Mouse (Mus musculus): ENCODE results near the gene Ubac1. TPM values are rescaled to one million over a fixed set of nuclear protein-coding genes. Genes with fewer than 3 reads are reported as not detected.

Ubac1 gene
- total and polyA plus RNA-seq, 3 experiments, result 79.1 to 88.5 TPM; not detected in 1

GRCm38 (mm10) chr2:26034344-26035050 lies 12.9 kb upstream of the Ubac1 start:
- TF ChIP-seq ELF1 (IDR thresholded peaks at IDR 0.05; ENCODE audit: low read depth, low read length), result no peak
- TF ChIP-seq MAX (IDR thresholded peaks at IDR 0.05; ENCODE audit: low read length), result no peak
- no peak for TF ChIP-seq POLR2A (IDR thresholded peaks at IDR 0.05; ENCODE audit: control insufficient read depth in 1 of 2, insufficient read depth in 1 of 2, low read depth in 1 of 2, low read length in 2 of 2, poor library complexity in 1 of 2)
- TF ChIP-seq KAT2A (conservative IDR thresholded peaks at IDR 0.05; ENCODE audit: low read depth, low read length), result no peak
- TF ChIP-seq RAD21 (IDR thresholded peaks at IDR 0.05; ENCODE audit: low read depth, low read length), result no peak
- TF ChIP-seq ZNF384 (IDR thresholded peaks at IDR 0.05; ENCODE audit: low read depth, low read length), result no peak
- no peak for TF ChIP-seq NRF1 (IDR thresholded peaks at IDR 0.05; ENCODE audit: insufficient read depth, low read depth, low read length, poor library complexity, severe bottlenecking)
- no peak for TF ChIP-seq USF1 (IDR thresholded peaks at IDR 0.05; ENCODE audit: low read depth, low read length)
- no peak for TF ChIP-seq ETS1 (IDR thresholded peaks at IDR 0.05; ENCODE audit: low read depth, low read length)
- TF ChIP-seq TCF12 (IDR thresholded peaks at IDR 0.05; ENCODE audit: low read depth, low read length), result no peak
- TF ChIP-seq SMC3 (IDR thresholded peaks at IDR 0.05; ENCODE audit: low read depth, low read length), result no peak
- no peak for TF ChIP-seq TAL1 (IDR thresholded peaks at IDR 0.05; ENCODE audit: low read length)
- no peak for TF ChIP-seq POLR2AphosphoS2 (IDR thresholded peaks at IDR 0.05; ENCODE audit: low read length)
- no peak for DNase-seq (ENCODE audit: low read depth, low spot score)
- Histone ChIP-seq H3K36me3 (ENCODE audit: control insufficient read depth in 1 of 2, insufficient read depth in 2 of 2, low read length in 2 of 2) (no peaks in the 10 kb centered on the region), H3K27ac (ENCODE audit: control insufficient read depth, low read depth, low read length) (no peak overlapping the region), H3K9ac (ENCODE audit: control insufficient read depth, low read depth, low read length, poor library complexity, severe bottlenecking) (no peak overlapping the region), H3K4me1 (ENCODE audit: control insufficient read depth in 1 of 2, insufficient read depth in 2 of 2, low read length in 2 of 2) (no peaks in the 10 kb centered on the region), H3K9me3 (replicated peaks; ENCODE audit: insufficient read depth, low read length) (no peaks in the 10 kb centered on the region), H3K27me3 (ENCODE audit: control insufficient read depth in 1 of 2, insufficient read depth in 2 of 2, low read length in 2 of 2) (peaks cover 0 to 1% of the 10 kb centered on the region in 2 experiments; a peak in 2 of 4 replicates), H3K4me3 (ENCODE audit: control insufficient read depth in 1 of 2, insufficient read depth in 1 of 2, low read depth in 2 of 2, low read length in 2 of 2) (no peak overlapping the region), H3K79me2 (ENCODE audit: control insufficient read depth, insufficient read depth, low read length, poor library complexity) (no peaks in the 10 kb centered on the region)

GRCm38 (mm10) chr2:26030288-26030687 lies 8.7 kb upstream of the Ubac1 start:
- Histone ChIP-seq H3K27me3 (ENCODE audit: control insufficient read depth in 1 of 2, insufficient read depth in 2 of 2, low read length in 2 of 2) (peaks cover 0 to 1% of the 10 kb centered on the region in 2 experiments; a peak in 2 of 4 replicates), H3K9me3 (replicated peaks; ENCODE audit: insufficient read depth, low read length) (no peaks in the 10 kb centered on the region), H3K27ac (ENCODE audit: control insufficient read depth, low read depth, low read length) (no peak overlapping the region), H3K4me1 (ENCODE audit: control insufficient read depth in 1 of 2, insufficient read depth in 2 of 2, low read length in 2 of 2) (0 out of 4 replicates have a peak, but pooled peaks cover 0 to 3% of the 10 kb centered on the region in 2 experiments), H3K9ac (ENCODE audit: control insufficient read depth, low read depth, low read length, poor library complexity, severe bottlenecking) (no peak overlapping the region), H3K4me3 (ENCODE audit: control insufficient read depth in 1 of 2, insufficient read depth in 1 of 2, low read depth in 2 of 2, low read length in 2 of 2) (no peak overlapping the region), H3K36me3 (ENCODE audit: control insufficient read depth in 1 of 2, insufficient read depth in 2 of 2, low read length in 2 of 2) (no peaks in the 10 kb centered on the region), H3K79me2 (ENCODE audit: control insufficient read depth, insufficient read depth, low read length, poor library complexity) (no peaks in the 10 kb centered on the region)
- no peak for DNase-seq (ENCODE audit: low read depth, low spot score)
- TF ChIP-seq CTCF (IDR thresholded peaks at IDR 0.05 in 2 of 3, conservative IDR thresholded peaks at IDR 0.05 in 1 of 3; ENCODE audit: control insufficient read depth in 1 of 3, insufficient read depth in 1 of 3, low read depth in 2 of 3, low read length in 3 of 3, poor library complexity in 1 of 3, severe bottlenecking in 1 of 3), result peak in 1 of 3 experiments; percentile 26; a peak in 3 of 6 replicates
- TF ChIP-seq CHD1 (IDR thresholded peaks at IDR 0.05; ENCODE audit: low read depth, low read length), result no peak
- TF ChIP-seq RAD21 (IDR thresholded peaks at IDR 0.05; ENCODE audit: low read depth, low read length), result 0 out of 2 replicates have a peak, but pooled peaks have one; percentile 1

Data from MEL (cell line).